Mouse (Mus musculus): ENCODE data around the gene Padi3.

Gene Padi3

DNA sequence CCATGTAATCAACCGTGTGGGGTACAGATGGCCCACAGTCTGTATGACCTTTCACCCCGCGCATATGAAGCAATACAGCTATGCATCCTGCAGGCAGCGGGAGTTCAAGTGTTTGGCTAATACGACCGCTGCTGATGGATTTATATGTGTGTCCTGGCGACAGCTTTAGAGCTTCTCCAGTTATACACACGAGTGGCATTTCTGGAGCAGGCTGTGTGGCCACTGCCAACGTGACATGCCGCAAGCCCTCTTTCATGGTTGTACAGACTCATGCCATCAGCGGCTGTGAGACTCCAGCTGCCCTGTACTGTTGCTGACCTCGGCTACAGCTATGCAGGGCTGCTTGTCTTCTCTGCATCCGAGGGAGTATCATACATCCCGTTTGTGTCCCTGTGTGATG, 29.9 kb downstream of the Padi3 start:
- no peak for DNase-seq (ENCODE audit: low read depth)

DNA sequence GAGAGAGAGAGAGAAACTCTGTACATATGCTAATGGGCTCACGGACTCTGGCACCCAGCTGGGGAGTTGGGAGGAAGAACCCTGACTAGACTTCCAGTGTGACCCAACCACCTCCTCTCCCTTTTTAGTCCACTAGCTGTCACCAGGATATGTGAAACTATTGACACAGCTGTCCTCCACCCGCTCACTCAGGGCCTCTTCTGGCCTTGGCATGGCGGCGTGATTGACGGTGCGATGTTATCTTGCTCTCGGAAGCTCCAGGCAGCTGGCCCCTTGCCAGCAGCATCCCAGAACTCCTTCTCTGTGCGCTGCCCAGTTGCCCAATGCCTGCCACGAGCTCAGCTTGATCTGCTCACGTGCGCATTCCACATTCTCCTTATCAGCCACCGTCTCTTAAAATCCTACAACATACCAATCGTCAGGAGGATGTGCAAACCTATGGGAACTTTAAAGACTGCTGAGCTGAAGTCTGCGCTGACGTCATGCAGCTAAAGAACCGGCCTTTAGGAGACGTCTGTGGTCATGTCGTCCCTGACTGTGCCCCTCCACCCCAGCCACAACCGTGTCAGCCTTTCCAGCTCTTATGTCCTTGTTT, 30.5 kb downstream of the Padi3 start:
- peak; percentile 87 for DNase-seq (ENCODE audit: low read depth)

GRCm38 (mm10) chr4:140776623-140777022, 33.8 kb downstream of the Padi3 start:
- no peak for DNase-seq (ENCODE audit: low read depth)

- DNase-seq (ENCODE audit: low read depth) = no peak
These were observed 34.6 kb downstream of the Padi3 start for GRCm38 (mm10) chr4:140775876-140776275.

- no peak for DNase-seq (ENCODE audit: low read depth)
These were observed 35.6 kb downstream of the Padi3 start for GRCm38 (mm10) chr4:140774893-140775292.

- no peak for DNase-seq (ENCODE audit: low read depth)
These were observed 36.2 kb downstream of the Padi3 start, which contains the start of gene Padi4 for GRCm38 (mm10) chr4:140774025-140774800. TSS of gene Padi4 (minus strand) at chr4:140774236.

GRCm38 (mm10) chr4:140771091-140771490, 39.4 kb downstream of the Padi3 start:
- DNase-seq (ENCODE audit: low read depth) = peak; percentile 33

- peak; percentile 63 for DNase-seq (ENCODE audit: low read depth)
These were observed 40.0 kb downstream of the Padi3 start for GRCm38 (mm10) chr4:140770433-140770832.

GRCm38 (mm10) chr4:140768973-140769372, 41.5 kb downstream of the Padi3 start:
- no peak for DNase-seq (ENCODE audit: low read depth)

- DNase-seq (ENCODE audit: low read depth) = no peak
These were observed 44.5 kb downstream of the Padi3 start for GRCm38 (mm10) chr4:140765936-140766335.

- DNase-seq (ENCODE audit: low read depth) = peak; percentile 69
These were observed 47.3 kb downstream of the Padi3 start for GRCm38 (mm10) chr4:140763158-140763557.

- DNase-seq (ENCODE audit: low read depth) = no peak
These were observed 48.8 kb downstream of the Padi3 start for GRCm38 (mm10) chr4:140761601-140762000.

GRCm38 (mm10) chr4:140755811-140756210, 54.6 kb downstream of the Padi3 start:
- DNase-seq (ENCODE audit: low read depth) = no peak

- DNase-seq (ENCODE audit: low read depth) = no peak
These were observed 57.1 kb downstream of the Padi3 start for GRCm38 (mm10) chr4:140753366-140753765.

DNA sequence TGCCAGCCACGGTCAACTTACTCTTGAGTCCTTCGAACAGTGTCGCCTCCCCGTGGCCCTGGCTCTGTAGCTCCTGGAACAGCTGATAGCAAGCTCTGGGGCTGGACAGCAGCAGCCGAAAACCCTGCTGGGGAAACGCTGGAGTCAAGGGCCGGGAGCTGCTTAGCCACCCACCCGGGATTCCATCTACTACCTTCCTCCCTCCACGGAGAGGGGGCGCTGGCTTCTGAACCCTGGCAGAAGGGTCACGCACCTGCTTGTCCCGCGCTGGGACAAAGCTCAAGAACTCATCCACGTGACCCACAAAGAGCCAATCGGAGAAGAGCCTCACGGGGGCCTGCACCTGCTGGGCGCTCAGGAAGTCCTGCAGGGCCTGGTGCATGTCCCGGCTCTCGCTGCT, 60.1 kb downstream of the Padi3 start:
- no peak for DNase-seq (ENCODE audit: low read depth)

- DNase-seq (ENCODE audit: low read depth) = no peak
These were observed 62.5 kb downstream of the Padi3 start for GRCm38 (mm10) chr4:140747978-140748377.

DNA sequence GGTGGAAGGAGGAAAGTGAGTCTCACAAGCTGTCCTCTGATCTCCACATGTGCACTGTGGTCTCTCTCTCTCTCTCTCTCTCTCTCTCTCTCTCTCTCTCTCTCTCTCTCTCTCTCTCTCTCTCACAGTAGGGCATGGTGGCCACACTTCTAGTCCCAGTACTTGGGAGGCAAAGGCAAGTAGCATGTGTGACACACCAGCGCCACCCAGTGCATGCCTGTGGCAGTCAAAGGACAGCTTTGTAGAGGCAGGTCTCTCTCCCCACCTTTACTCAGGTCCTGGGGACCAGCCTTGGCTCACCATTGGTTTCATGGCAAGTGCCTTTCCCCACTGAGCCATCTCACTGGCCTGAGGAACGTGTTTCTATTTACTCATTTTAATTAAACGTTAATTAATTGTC, 65.8 kb downstream of the Padi3 start:
- DNase-seq (ENCODE audit: low read depth) = peak; percentile 81

DNA sequence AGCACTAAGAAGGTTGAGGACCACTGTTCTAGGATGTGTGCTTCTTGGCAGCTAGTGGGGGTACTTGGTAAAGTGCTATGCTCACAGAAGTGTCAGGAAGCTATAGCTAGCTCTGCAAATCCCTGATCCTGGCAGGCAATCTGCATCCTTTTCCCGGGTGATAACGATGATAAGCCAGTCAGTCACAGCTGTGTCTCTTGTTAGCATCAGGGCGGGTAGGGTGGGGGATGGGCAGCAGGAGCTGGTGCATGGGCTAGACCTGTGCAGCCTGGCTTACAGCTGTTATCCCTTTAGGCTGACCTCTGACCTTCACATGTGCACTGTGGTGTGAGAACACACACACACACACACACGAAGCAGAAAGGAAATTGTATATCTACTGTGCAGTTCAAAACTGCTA, 67.4 kb downstream of the Padi3 start:
- DNase-seq (ENCODE audit: low read depth) = no peak

DNA sequence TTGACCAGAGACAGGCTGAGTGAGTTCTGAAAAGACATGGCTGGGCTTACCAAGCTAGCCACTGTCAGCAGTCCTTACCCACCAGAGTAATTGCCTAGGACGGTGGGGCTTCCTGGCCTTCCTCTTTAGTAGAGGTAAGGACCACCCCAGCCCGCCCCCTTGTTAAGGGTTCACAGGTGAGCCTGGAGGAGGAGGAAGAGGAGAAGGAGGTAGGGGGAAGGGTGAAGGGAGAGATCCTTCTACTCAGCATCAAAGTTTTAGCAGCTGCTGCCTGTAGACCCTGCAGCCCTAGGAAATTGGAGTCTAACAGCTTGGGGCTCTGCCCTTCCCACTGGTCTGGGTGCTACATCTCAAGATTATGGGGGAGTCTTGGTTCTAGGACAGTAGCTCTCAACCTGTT, 67.9 kb downstream of the Padi3 start, which contains the start of gene Padi6:
Gene Padi6, minus strand, starts transcription at position 101 of the 400 bp plus-strand sequence.
- no peak for DNase-seq (ENCODE audit: low read depth)

DNA sequence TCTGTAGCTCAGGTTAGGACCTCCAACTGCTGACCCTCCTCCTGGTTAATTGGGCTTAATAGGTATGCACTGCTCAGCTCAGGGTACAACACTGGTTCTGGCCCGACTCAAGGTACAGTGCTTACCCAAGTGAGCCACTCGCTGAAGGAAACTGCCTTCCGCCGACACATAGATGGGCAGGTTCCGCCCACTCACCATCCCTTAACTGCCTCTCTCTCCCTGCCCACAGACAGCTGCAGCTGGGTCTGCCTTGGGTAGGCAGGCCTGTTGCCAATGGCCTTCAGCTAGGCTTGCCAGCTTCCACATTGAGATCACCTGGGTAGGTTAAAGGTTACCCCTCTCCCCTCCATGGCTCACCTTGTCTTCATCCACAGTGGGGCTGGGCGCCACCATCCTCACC, 69.0 kb downstream of the Padi3 start:
- no peak for DNase-seq (ENCODE audit: low read depth)

GRCm38 (mm10) chr4:140740655-140741054, 69.8 kb downstream of the Padi3 start:
- DNase-seq (ENCODE audit: low read depth) = peak; percentile 58

Measured in 416B (cell line).